Mouse (Mus musculus): ENCODE results near the gene Tsc22d1. TPM values are rescaled to one million over a fixed set of nuclear protein-coding genes. Genes with fewer than 3 reads are reported as not detected.

Gene Tsc22d1
- total and polyA plus RNA-seq, 3 experiments: 0.25 to 1.3 (median 0.69) TPM

DNA sequence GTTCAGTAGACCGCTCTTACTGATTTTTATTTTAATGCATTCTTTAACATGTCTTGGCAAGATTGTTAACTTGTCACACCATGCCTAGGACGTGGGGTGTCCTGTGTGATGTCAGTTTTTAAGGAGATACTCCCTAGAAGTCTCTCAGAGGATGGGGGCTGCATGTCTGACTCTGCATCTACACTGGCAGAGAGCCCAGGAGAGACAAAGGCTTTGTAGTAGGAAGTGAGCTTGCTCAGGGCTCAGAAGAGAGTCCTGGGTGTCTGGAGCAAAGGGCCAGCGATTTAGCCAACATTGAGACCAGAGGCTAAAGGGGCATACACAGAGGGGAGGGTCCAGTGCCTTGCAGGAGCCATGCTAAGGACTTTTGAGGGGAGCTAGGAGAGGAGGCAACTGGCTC lies 50.2 kb downstream of the Tsc22d1 start:
- dilution Hi-C loops (cut with MboI; ENCODE audit: extremely low pct_ligation_motif_present, extremely low pct_unique_long_range_greater_than_20kb, low sequenced_read_pairs) (no loop called here), in situ Hi-C loops (cut with MboI; ENCODE audit: low pct_ligation_motif_present, low pct_unique_long_range_greater_than_20kb, low sequenced_read_pairs) (no loop called here)
- Histone ChIP-seq H3K9ac (ENCODE audit: insufficient read depth, low read depth) (no peak overlapping the region), H3K4me1 (ENCODE audit: control insufficient read depth in 1 of 2, insufficient read depth in 2 of 2) (peaks cover 0 to 6% of the 10 kb centered on the region in 2 experiments; a peak in 1 of 4 replicates), H3K9me3 (replicated peaks; ENCODE audit: low read length) (no peaks in the 10 kb centered on the region), H3K36me3 (replicated peaks in 1 of 2; ENCODE audit: control insufficient read depth in 1 of 2, insufficient read depth in 1 of 2, low read length in 1 of 2) (no peaks in the 10 kb centered on the region), H3K4me2 (ENCODE audit: insufficient read depth, low read depth, poor library complexity, severe bottlenecking) (no peak overlapping the region), H3K27ac (ENCODE audit: insufficient read depth, low read depth) (no peak overlapping the region), H3K4me3 (replicated peaks in 1 of 3; ENCODE audit: low read depth in 2 of 3, low read length in 2 of 3, poor library complexity in 1 of 3) (no peak overlapping the region), H3K27me3 (replicated peaks) (no peaks in the 10 kb centered on the region), H3K79me2 (replicated peaks; ENCODE audit: control insufficient read depth, extremely low read depth, insufficient read depth, poor library complexity, severe bottlenecking) (no peaks in the 10 kb centered on the region)
- TF ChIP-seq SMC3 (IDR thresholded peaks at IDR 0.05; ENCODE audit: low read depth, low read length) (no peak), MXI1 (IDR thresholded peaks at IDR 0.05; ENCODE audit: low read depth, low read length) (no peak), SIN3A (IDR thresholded peaks at IDR 0.05; ENCODE audit: low read length) (no peak), EP300 (IDR thresholded peaks at IDR 0.05; ENCODE audit: low read length) (no peak), CTCF (conservative IDR thresholded peaks at IDR 0.05 in 1 of 2, IDR thresholded peaks at IDR 0.05 in 1 of 2; ENCODE audit: low read depth in 2 of 2, low read length in 2 of 2) (no peak), ELF1 (IDR thresholded peaks at IDR 0.05; ENCODE audit: low read depth, low read length) (no peak), ZKSCAN1 (IDR thresholded peaks at IDR 0.05; ENCODE audit: borderline replicate concordance, low read depth, low read length) (no peak), KAT2A (IDR thresholded peaks at IDR 0.05; ENCODE audit: insufficient replicate concordance, low read length) (no peak), MAZ (IDR thresholded peaks at IDR 0.05; ENCODE audit: low read depth, low read length) (no peak), HCFC1 (IDR thresholded peaks at IDR 0.05; ENCODE audit: low read depth, low read length) (no peak), USF2 (conservative IDR thresholded peaks at IDR 0.05; ENCODE audit: low read depth, low read length) (no peak), CHD2 (IDR thresholded peaks at IDR 0.05; ENCODE audit: low read length) (no peak), ZMIZ1 (IDR thresholded peaks at IDR 0.05; ENCODE audit: low read depth, low read length) (no peak), PAX5 (IDR thresholded peaks at IDR 0.05; ENCODE audit: low read length) (no peak), ZC3H11A (IDR thresholded peaks at IDR 0.05; ENCODE audit: low read depth, low read length) (no peak)
- no peak for DNase-seq (ENCODE audit: extremely low read depth)

DNA sequence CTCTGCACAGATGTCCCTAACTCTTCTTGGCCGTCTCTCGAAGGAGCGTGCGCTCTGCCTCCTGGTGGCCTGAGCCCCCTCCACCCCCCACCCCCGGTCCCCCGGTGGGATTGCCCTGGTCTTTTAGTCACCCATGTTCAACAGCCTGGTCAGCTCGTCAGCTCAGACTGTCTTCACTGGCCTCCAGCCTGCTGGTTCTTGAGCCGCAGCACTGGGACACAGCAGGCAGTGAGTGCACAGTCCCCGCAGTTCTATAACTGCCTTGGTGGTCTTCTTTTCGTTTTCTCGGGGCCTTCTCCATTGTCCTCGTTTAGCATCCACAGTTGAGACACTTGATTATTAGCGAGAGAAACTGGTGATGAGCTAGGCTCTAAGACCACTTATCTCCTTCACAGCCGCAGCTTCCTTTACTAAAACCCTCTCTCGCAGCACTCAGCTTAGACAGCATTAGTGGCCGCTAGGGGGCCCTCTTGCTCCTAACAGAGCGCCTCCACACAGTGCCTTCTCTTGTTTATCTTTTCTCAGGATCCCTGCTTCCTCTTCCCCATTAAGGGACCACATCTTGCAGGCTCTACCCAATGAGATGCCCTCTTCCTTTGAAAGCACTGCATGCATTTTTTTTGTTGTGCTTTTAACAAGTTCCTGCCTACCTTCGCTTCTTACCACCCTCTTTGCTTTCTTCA lies 52.0 kb downstream of the Tsc22d1 start:
- dilution Hi-C loops (cut with MboI; ENCODE audit: extremely low pct_ligation_motif_present, extremely low pct_unique_long_range_greater_than_20kb, low sequenced_read_pairs): no loop called here
- no peak overlapping the region for H3K9ac ChIP-seq (ENCODE audit: insufficient read depth, low read depth)

More for the DNA sequence above, 52.0 kb downstream of the Tsc22d1 start:
- Histone ChIP-seq H3K4me2 (ENCODE audit: insufficient read depth, low read depth, poor library complexity, severe bottlenecking) (peak overlapping the region; percentile 16; the same call in 1 of the 2 replicates), H3K79me2 (replicated peaks; ENCODE audit: control insufficient read depth, extremely low read depth, insufficient read depth, poor library complexity, severe bottlenecking) (no peaks in the 10 kb centered on the region), H3K27me3 (replicated peaks) (no peaks in the 10 kb centered on the region), H3K4me3 (replicated peaks in 1 of 3; ENCODE audit: low read depth in 2 of 3, low read length in 2 of 3, poor library complexity in 1 of 3) (no peak overlapping the region), H3K9me3 (replicated peaks; ENCODE audit: low read length) (no peaks in the 10 kb centered on the region), H3K27ac (ENCODE audit: insufficient read depth, low read depth) (no peak overlapping the region), H3K4me1 (ENCODE audit: control insufficient read depth in 1 of 2, insufficient read depth in 2 of 2) (peaks cover 3 to 7% of the 10 kb centered on the region in 2 experiments; a peak in 2 of 4 replicates), H3K36me3 (replicated peaks in 1 of 2; ENCODE audit: control insufficient read depth in 1 of 2, insufficient read depth in 1 of 2, low read length in 1 of 2) (no peaks in the 10 kb centered on the region)
- TF ChIP-seq TBP (conservative IDR thresholded peaks at IDR 0.05; ENCODE audit: low read depth, low read length): no peak
- TF ChIP-seq HCFC1 (IDR thresholded peaks at IDR 0.05; ENCODE audit: low read depth, low read length): no peak
- no peak for TF ChIP-seq CHD1 (IDR thresholded peaks at IDR 0.05; ENCODE audit: low read depth, low read length)
- TF ChIP-seq GABPA (IDR thresholded peaks at IDR 0.05; ENCODE audit: insufficient replicate concordance, low read depth, low read length): no peak
- peak; percentile 59 to 81 for TF ChIP-seq CTCF (conservative IDR thresholded peaks at IDR 0.05 in 1 of 2, IDR thresholded peaks at IDR 0.05 in 1 of 2; ENCODE audit: low read depth in 2 of 2, low read length in 2 of 2)
- TF ChIP-seq NELFE (IDR thresholded peaks at IDR 0.05; ENCODE audit: low read depth, low read length): no peak
- no peak for TF ChIP-seq POLR2A (IDR thresholded peaks at IDR 0.05; ENCODE audit: low read depth, low read length)
- no peak for TF ChIP-seq IRF4 (IDR thresholded peaks at IDR 0.05; ENCODE audit: low read depth, low read length)
- no peak for TF ChIP-seq ZKSCAN1 (IDR thresholded peaks at IDR 0.05; ENCODE audit: borderline replicate concordance, low read depth, low read length)
- TF ChIP-seq CHD2 (IDR thresholded peaks at IDR 0.05; ENCODE audit: low read length): no peak
- no peak for TF ChIP-seq UBTF (IDR thresholded peaks at IDR 0.05; ENCODE audit: low read depth, low read length)
- TF ChIP-seq EP300 (IDR thresholded peaks at IDR 0.05; ENCODE audit: low read length): no peak
- TF ChIP-seq TCF12 (IDR thresholded peaks at IDR 0.05; ENCODE audit: low read depth, low read length): no peak
- TF ChIP-seq MXI1 (IDR thresholded peaks at IDR 0.05; ENCODE audit: low read depth, low read length): no peak
- TF ChIP-seq ZMIZ1 (IDR thresholded peaks at IDR 0.05; ENCODE audit: low read depth, low read length): no peak
- no peak for TF ChIP-seq PAX5 (IDR thresholded peaks at IDR 0.05; ENCODE audit: low read length)
- peak; percentile 45; the same call in 1 of the 2 replicates for TF ChIP-seq ELF1 (IDR thresholded peaks at IDR 0.05; ENCODE audit: low read depth, low read length)
- no peak for TF ChIP-seq MYC (IDR thresholded peaks at IDR 0.05; ENCODE audit: low read depth, low read length)
- peak; percentile 46 for TF ChIP-seq SMC3 (IDR thresholded peaks at IDR 0.05; ENCODE audit: low read depth, low read length)
- TF ChIP-seq RAD21 (IDR thresholded peaks at IDR 0.05; ENCODE audit: low read depth, low read length): peak; percentile 31
- no peak for TF ChIP-seq E2F4 (IDR thresholded peaks at IDR 0.05; ENCODE audit: insufficient replicate concordance, low read depth, low read length)
- TF ChIP-seq RCOR1 (conservative IDR thresholded peaks at IDR 0.05; ENCODE audit: low read depth, low read length): no peak
- no peak for TF ChIP-seq JUN (IDR thresholded peaks at IDR 0.05; ENCODE audit: insufficient read depth, low read depth, low read length)
- TF ChIP-seq ZNF384 (IDR thresholded peaks at IDR 0.05; ENCODE audit: low read depth, low read length): no peak
- peak; percentile 79 for DNase-seq (ENCODE audit: extremely low read depth)
- in situ Hi-C loops (cut with MboI; ENCODE audit: low pct_ligation_motif_present, low pct_unique_long_range_greater_than_20kb, low sequenced_read_pairs): no loop called here
